Mouse (Mus musculus): Measurements from ENCODE around the gene F12.

Gene F12

DNA sequence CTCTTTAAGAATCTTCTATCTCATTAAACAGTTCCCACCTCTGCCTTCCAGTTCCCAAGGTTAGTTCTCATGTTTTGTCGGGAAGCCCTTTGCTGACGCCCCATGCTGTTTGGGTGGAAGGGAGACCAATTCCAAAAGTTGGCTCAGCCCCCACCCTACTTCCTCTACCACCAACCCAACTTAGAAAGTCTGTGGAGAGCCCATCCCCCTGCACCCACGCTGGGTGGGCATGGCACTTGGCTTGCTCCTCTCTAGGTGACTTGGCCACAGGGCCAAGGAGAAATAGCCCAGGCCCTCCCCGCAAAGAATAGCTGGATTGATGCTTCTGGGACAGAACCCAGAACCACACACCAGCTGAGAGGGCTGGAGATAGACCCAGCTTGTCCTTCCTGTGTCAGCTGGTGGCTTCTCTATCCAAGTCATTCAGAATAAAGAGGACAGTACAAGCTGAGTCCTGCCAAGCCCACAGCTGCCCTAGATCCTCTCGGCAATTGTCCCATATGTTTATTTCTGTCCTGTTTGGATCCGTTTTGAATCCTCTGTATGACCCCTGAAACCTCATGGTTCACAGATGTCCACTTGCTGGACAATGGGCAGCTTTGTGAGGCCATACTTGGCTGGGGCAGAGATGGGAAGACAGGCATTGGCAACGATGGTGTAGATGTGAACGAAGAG, 55.4 kb downstream of the F12 start:
- no peak for DNase-seq (ENCODE audit: low spot score)

DNA sequence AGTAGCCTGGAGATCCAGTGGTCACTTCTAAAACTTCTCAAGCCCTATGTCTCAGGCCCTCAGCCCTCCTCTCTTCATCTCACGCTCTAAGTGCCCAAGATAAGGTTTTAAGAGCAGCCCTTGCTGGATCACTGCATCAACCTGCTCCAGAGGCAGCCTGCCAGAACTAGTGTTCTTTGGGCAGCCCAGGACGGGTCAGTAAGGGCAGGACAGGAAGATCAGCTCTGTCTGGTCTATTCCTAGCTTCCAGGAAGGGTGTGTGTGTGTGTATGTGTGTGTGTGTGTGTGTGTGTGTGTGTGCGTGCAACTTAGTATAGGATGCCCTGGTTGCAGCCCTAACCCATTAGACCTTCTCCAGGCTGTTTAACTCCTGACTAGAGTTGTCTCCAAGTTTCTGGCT, 56.4 kb downstream of the F12 start:
- no peak for DNase-seq (ENCODE audit: low spot score)

DNA sequence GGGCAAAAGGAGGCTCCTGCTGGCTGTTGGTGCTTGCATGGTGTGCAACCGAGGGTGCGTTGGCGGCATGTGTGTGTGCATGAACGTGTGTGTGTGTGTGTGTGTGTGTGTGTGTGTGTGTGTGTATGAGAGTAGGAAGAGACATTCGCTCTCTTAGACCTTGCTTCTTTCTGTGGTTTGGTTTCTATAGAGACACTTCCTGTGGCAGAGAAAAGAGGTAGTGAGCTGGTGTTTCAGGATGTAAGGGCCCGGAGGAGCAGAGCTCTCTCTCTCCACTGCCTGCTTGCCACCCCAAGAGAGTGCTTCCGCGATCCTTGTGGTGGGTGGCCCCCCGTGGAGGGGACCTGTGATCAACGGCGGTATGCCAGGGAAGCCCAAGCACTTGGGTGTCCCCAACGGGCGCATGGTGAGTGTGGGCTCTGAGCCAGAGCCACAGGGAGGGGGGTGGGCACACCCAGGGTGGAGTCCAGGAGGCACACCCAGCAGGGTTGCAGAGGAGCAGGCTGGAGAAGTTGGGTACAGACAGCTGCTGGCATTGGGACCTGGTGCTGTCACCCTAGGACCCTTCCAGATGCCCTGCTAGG, 57.0 kb downstream of the F12 start, which contains the start of gene Rgs14:
Gene Rgs14 (plus strand): TSS at position 202 of the 584 bp plus-strand sequence.
- DNase-seq (ENCODE audit: low spot score): no peak

DNA sequence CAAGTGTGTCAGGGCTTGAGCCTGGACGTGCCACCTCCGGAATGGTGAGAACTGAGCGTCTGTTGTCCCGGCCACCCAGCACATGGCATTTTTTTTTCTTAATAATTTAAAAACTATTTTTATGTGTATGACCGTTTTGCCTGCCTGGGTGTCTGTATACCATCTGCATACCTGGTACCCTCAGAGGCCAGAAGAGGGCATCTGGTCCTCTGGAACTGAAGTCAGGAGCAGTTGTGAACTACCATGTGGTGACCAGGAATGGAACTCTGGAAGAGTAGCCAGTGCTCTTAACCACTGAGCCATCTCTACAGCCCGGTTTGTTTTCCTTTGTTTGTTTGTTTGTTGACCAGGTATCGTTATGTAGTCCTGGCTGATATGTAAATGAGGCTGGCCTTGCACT, 58.2 kb downstream of the F12 start:
- no peak for DNase-seq (ENCODE audit: low spot score)

Data from testis, postnatal 10 days (tissue).